Mouse (Mus musculus) embryonic fibroblast, embryonic 13.5 days (primary cell): Measurements from ENCODE around the gene Ehhadh. TPM values are rescaled to one million over a fixed set of nuclear protein-coding genes. Genes with fewer than 3 reads are reported as not detected.
A peak's percentile ranks its signal among the peaks of the same experiment; 100 is the strongest.

Experiments used
- H3K27ac ChIP-seq: 2 replicates; pipeline ENCODE4 v1.5.1; 2012; ENCODE audit warnings: low read length, control low read depth, inconsistent platforms; ENCODE audit not compliant: insufficient read depth
- H3K4me1 ChIP-seq: 2 replicates; pipeline ENCODE4 v1.6.1; 2011; ENCODE audit warnings: low read length; ENCODE audit not compliant: control insufficient read depth, insufficient read depth
- H3K4me3 ChIP-seq: 2 replicates; pipeline ENCODE4 v1.5.1; 2011; ENCODE audit warnings: mild to moderate bottlenecking, control low read depth, low read length; ENCODE audit not compliant: insufficient read depth
- CTCF ChIP-seq: IDR thresholded peaks from 2 replicates; pipeline ENCODE4 v1.5.1; 2011; ENCODE audit warnings: mild to moderate bottlenecking, control low read depth, low read length, moderate library complexity, borderline replicate concordance; ENCODE audit not compliant: insufficient read depth
- POLR2A ChIP-seq: IDR thresholded peaks from 2 replicates; pipeline ENCODE4 v1.6.1; 2011; ENCODE audit warnings: low read depth, mild to moderate bottlenecking, control low read depth, low read length, moderate library complexity
- polyA plus RNA-seq: library from polyadenylated mRNA; stranded (reverse); fragments of >200 nt; gene quantifications from 2 replicates; pipeline ENCODE4 v1.2.4, GENCODE M21; 2011; ENCODE audit warnings: low read depth; ENCODE audit not compliant: missing spikeins, insufficient read length

Gene Ehhadh
- polyA plus RNA-seq, 1 experiment: 3.4 TPM

- Histone ChIP-seq H3K4me1 (no peaks in the 10 kb centered on the region), H3K27ac (no peak overlapping the region), H3K4me3 (no peak overlapping the region)
- TF ChIP-seq CTCF (no peak), POLR2A (no peak)
Observed at GRCm38 (mm10) chr16:21781277-21781676, 6.3 kb downstream of the Ehhadh start.

- TF ChIP-seq CTCF (no peak), POLR2A (no peak)
- H3K4me3 ChIP-seq: no peak overlapping the region
Observed at GRCm38 (mm10) chr16:21779149-21779548, 8.5 kb downstream of the Ehhadh start.

GRCm38 (mm10) chr16:21778293-21778866 lies 9.2 kb downstream of the Ehhadh start:
- Histone ChIP-seq H3K4me1 (no peaks in the 10 kb centered on the region), H3K4me3 (no peak overlapping the region)
- TF ChIP-seq POLR2A: no peak

More at GRCm38 (mm10) chr16:21779149-21779548, 8.5 kb downstream of the Ehhadh start:
- Histone ChIP-seq H3K27ac (no peak overlapping the region), H3K4me1 (no peaks in the 10 kb centered on the region)

GRCm38 (mm10) chr16:21774725-21775124 lies 12.9 kb downstream of the Ehhadh start:
- Histone ChIP-seq H3K4me3 (no peak overlapping the region), H3K27ac (no peak overlapping the region), H3K4me1 (no peaks in the 10 kb centered on the region)
- TF ChIP-seq CTCF (no peak), POLR2A (no peak)

More at GRCm38 (mm10) chr16:21778293-21778866, 9.2 kb downstream of the Ehhadh start:
- H3K27ac ChIP-seq: no peak overlapping the region

- no peaks in the 10 kb centered on the region for H3K4me1 ChIP-seq
- TF ChIP-seq CTCF: 0 out of 2 replicates have a peak, but pooled peaks have one; percentile 11
- TF ChIP-seq POLR2A: no peak
- no peak overlapping the region for H3K27ac ChIP-seq
- no peak overlapping the region for H3K4me3 ChIP-seq
Observed at GRCm38 (mm10) chr16:21769667-21770066, 17.9 kb downstream of the Ehhadh start.

GRCm38 (mm10) chr16:21768255-21768654 lies 19.4 kb downstream of the Ehhadh start:
- no peak overlapping the region for H3K27ac ChIP-seq
- H3K4me3 ChIP-seq: no peak overlapping the region
- TF ChIP-seq CTCF: no peak
- TF ChIP-seq POLR2A: no peak
- no peaks in the 10 kb centered on the region for H3K4me1 ChIP-seq

GRCm38 (mm10) chr16:21758447-21758846 lies 29.2 kb downstream of the Ehhadh start:
- H3K27ac ChIP-seq: no peak overlapping the region
- H3K4me1 ChIP-seq: no peaks in the 10 kb centered on the region
- no peak for TF ChIP-seq CTCF
- no peak for TF ChIP-seq POLR2A
- no peak overlapping the region for H3K4me3 ChIP-seq

- no peak overlapping the region for H3K27ac ChIP-seq
Observed at GRCm38 (mm10) chr16:21743401-21743800, 44.2 kb downstream of the Ehhadh start.

GRCm38 (mm10) chr16:21742898-21743297 lies 44.7 kb downstream of the Ehhadh start:
- TF ChIP-seq POLR2A (no peak), CTCF (no peak)
- Histone ChIP-seq H3K4me1 (no peaks in the 10 kb centered on the region), H3K4me3 (no peak overlapping the region), H3K27ac (no peak overlapping the region)

More at GRCm38 (mm10) chr16:21743401-21743800, 44.2 kb downstream of the Ehhadh start:
- H3K4me3 ChIP-seq: no peak overlapping the region
- H3K4me1 ChIP-seq: no peaks in the 10 kb centered on the region
- TF ChIP-seq POLR2A: no peak
- no peak for TF ChIP-seq CTCF

GRCm38 (mm10) chr16:21742191-21742870 lies 45.3 kb downstream of the Ehhadh start:
- Histone ChIP-seq H3K27ac (no peak overlapping the region), H3K4me1 (no peaks in the 10 kb centered on the region), H3K4me3 (no peak overlapping the region)
- TF ChIP-seq POLR2A: no peak
- no peak for TF ChIP-seq CTCF

GRCm38 (mm10) chr16:21741542-21741941 lies 46.1 kb downstream of the Ehhadh start:
- Histone ChIP-seq H3K4me1 (no peaks in the 10 kb centered on the region), H3K27ac (no peak overlapping the region), H3K4me3 (no peak overlapping the region)
- TF ChIP-seq CTCF: no peak
- no peak for TF ChIP-seq POLR2A
